Mouse (Mus musculus) urinary bladder, postnatal 0 days (tissue): ENCODE results near the gene Riox2. TPM values are rescaled to one million over a fixed set of nuclear protein-coding genes. Genes with fewer than 3 reads are reported as not detected.

Source experiments
- polyA plus RNA-seq: library from polyadenylated mRNA; unstranded; fragments of >200 nt; fragmentation: Nextera tagmentation; extraction: Ambion mirVana; gene quantifications from 2 replicates; pipeline ENCODE4 v1.2.1, GENCODE M21; 2015

Riox2 gene
- 25.6 and 28.3 TPM in 2 replicates for polyA plus RNA-seq

DNA sequence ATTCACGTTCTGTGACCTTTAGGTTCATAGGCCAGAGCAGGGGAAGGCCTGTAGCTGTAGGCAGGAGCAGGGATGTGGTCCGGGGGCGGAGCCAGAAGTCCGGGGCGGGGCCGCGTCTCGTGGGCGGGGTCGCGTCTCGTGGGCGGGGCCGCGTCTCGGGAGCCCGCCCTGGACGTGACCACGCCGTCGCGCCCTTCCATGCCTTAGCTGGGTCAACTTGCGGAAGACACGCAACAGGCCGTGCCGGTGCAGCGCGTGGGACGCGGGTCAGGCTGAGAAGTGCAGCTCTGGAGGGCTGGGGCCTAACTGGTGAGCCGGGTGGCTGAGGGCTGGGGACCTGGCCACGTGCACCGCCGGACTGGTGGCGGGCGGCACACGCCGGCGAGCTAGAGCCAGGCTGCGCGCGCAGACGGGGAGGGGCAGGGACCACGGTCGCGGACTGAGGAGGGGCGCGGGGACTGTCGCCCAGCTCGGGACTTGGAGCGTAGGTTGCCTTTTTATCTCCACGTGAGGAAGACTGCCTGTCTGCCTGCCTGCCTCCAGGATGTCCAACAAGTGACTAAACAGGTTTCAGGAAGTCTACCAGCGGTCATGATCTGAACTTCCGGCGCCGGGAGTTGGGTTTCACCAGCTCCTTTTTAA, at the start of gene Riox2:
TSS of gene Riox2 (plus strand) at position 139 of the 642 bp plus-strand sequence.

Other genes with a start within 250 kb of the Riox2 start
- gene Olfr201, start 199.1 kb upstream of the Riox2 start, polyA plus RNA-seq: not detected in 2 replicates
- not detected in 2 replicates for gene Olfr202, start 185.0 kb upstream of the Riox2 start, polyA plus RNA-seq
- not detected in 2 replicates for gene Olfr203, start 172.9 kb upstream of the Riox2 start, polyA plus RNA-seq
- not detected in 2 replicates for gene Olfr204, start 153.5 kb upstream of the Riox2 start, polyA plus RNA-seq
- not detected in 2 replicates for gene Olfr205, start 140.6 kb upstream of the Riox2 start, polyA plus RNA-seq
- not detected in 2 replicates for gene Olfr206, start 122.5 kb upstream of the Riox2 start, polyA plus RNA-seq
- not detected in 2 replicates for gene Olfr209, start 107.8 kb upstream of the Riox2 start, polyA plus RNA-seq
- gene Gabrr3, start 64.4 kb upstream of the Riox2 start, polyA plus RNA-seq: not detected in 2 replicates
- gene Crybg3, start 129.2 kb downstream of the Riox2 start, polyA plus RNA-seq: 11.3 and 12.2 TPM in 2 replicates
- gene Arl6, start 167.6 kb downstream of the Riox2 start, polyA plus RNA-seq: 19.1 and 20.0 TPM in 2 replicates